Comparison of ENCODE assay signal across 8 mouse cellular contexts in genomic region chr3:84594894-84595676, GRCm38 (mm10). TPM values are rescaled to one million over a fixed set of nuclear protein-coding genes. Genes with fewer than 3 reads are reported as not detected.
DNase-seq lines count a peak whose midpoint lies in the region; ATAC-seq and TF ChIP-seq lines count a peak whose summit lies in the region.
"Had no signal": no experiment of that assay in that cellular context is flagged by ENCODE, and none has a peak within 500 bp of the region (broad histone marks: within the 10 kb centered on the region; RNA-seq: fewer than 3 reads in every experiment).

No protein-coding gene starts in this region.

- peak overlapping the region; percentile 32 for H3K9ac ChIP-seq in lung, embryonic 16.5 days (ENCODE audit: low read length)
- H3K9ac ChIP-seq in embryonic facial prominence, embryonic 14.5 days (ENCODE audit: low read depth, low read length): peak overlapping the region; percentile 1; the same call in 1 of the 2 replicates
- peak overlapping the region; percentile 20; the same call in 1 of the 2 replicates for H3K9ac ChIP-seq in kidney, postnatal 0 days (ENCODE audit: low read depth, low read length)
- H3K9ac ChIP-seq in midbrain, embryonic 13.5 days (replicated peaks): no peak overlapping the region

- peaks cover 9% of the 10 kb centered on the region; the same call in 1 of the 2 replicates for H3K4me1 ChIP-seq in lung, embryonic 16.5 days (replicated peaks; ENCODE audit: control insufficient read depth, insufficient read depth, low read length)
- peaks cover 11% of the 10 kb centered on the region; the same call in 1 of the 2 replicates for H3K4me1 ChIP-seq in embryonic facial prominence, embryonic 14.5 days (ENCODE audit: control insufficient read depth, insufficient read depth, low read length)
- H3K4me1 ChIP-seq in kidney, postnatal 0 days (replicated peaks; ENCODE audit: insufficient read depth, low read length): no peaks in the 10 kb centered on the region
- peaks cover 15% of the 10 kb centered on the region for H3K4me1 ChIP-seq in midbrain, embryonic 13.5 days (replicated peaks)

- ATAC-seq in lung, embryonic 16.5 days (ENCODE audit: low read depth): no peak
- peak; percentile 50; the same call in 1 of the 2 replicates for ATAC-seq in embryonic facial prominence, embryonic 14.5 days (ENCODE audit: low read depth)
- no peak for ATAC-seq in kidney, postnatal 0 days (replicated peaks; ENCODE audit: low FRiP score, low read depth)
- ATAC-seq in midbrain, embryonic 13.5 days: no peak

- DNase-seq in lung, postnatal 36 days: no peak
- peak; percentile 85 for DNase-seq in embryonic facial prominence, embryonic 14.5 days (ENCODE audit: low spot score)
- DNase-seq in kidney, postnatal 0 days (ENCODE audit: low spot score): peak; percentile 46
- peak; percentile 34 for DNase-seq in thymus, postnatal 14 days
- DNase-seq in c-Kit-positive CD71-positive TER-119-positive erythroid progenitor cells, embryonic 14.5 days (ENCODE audit: low spot score): no peak

- peak overlapping the region; percentile 51 for H3K4me3 ChIP-seq in lung, embryonic 16.5 days (ENCODE audit: low read length)
- H3K4me3 ChIP-seq in embryonic facial prominence, embryonic 14.5 days (ENCODE audit: low read depth, low read length): peak overlapping the region; percentile 28
- H3K4me3 ChIP-seq in kidney, postnatal 0 days (replicated peaks; ENCODE audit: low read depth, low read length): peak overlapping the region; percentile 34
- peak overlapping the region; percentile 15 for H3K4me3 ChIP-seq in midbrain, embryonic 13.5 days (replicated peaks)

- no peak for TF ChIP-seq CTCF in kidney, postnatal 0 days (IDR thresholded peaks at IDR 0.05; ENCODE audit: low read depth)

- 4% methylated on average over 23 of the region's 23 CpGs for WGBS in lung, embryonic 16.5 days
- 15% methylated on average over 23 of the region's 23 CpGs for WGBS in embryonic facial prominence, embryonic 14.5 days
- WGBS in kidney, postnatal 0 days: 6% methylated on average over 23 of the region's 23 CpGs
- WGBS in midbrain, embryonic 13.5 days: 9% methylated on average over 23 of the region's 23 CpGs

- H3K36me3 ChIP-seq in lung, embryonic 16.5 days (ENCODE audit: control insufficient read depth, insufficient read depth, low read length): no peaks in the 10 kb centered on the region
- H3K36me3 ChIP-seq in embryonic facial prominence, embryonic 14.5 days (ENCODE audit: control insufficient read depth, insufficient read depth, low read length): no peaks in the 10 kb centered on the region
- no peaks in the 10 kb centered on the region for H3K36me3 ChIP-seq in kidney, postnatal 0 days (ENCODE audit: insufficient read depth, low read length)
- no peaks in the 10 kb centered on the region for H3K36me3 ChIP-seq in midbrain, embryonic 13.5 days

- H3K4me2 ChIP-seq in lung, embryonic 16.5 days (ENCODE audit: low read depth, low read length): peak overlapping the region; percentile 64
- peak overlapping the region; percentile 51 for H3K4me2 ChIP-seq in embryonic facial prominence, embryonic 14.5 days (ENCODE audit: low read depth, low read length)
- peak overlapping the region; percentile 58 for H3K4me2 ChIP-seq in kidney, postnatal 0 days (ENCODE audit: low read length)
- peak overlapping the region; percentile 41 for H3K4me2 ChIP-seq in midbrain, embryonic 13.5 days (replicated peaks)

- no peaks in the 10 kb centered on the region for H3K9me3 ChIP-seq in lung, embryonic 16.5 days (ENCODE audit: control insufficient read depth, low read length)
- no peaks in the 10 kb centered on the region for H3K9me3 ChIP-seq in embryonic facial prominence, embryonic 14.5 days (ENCODE audit: control insufficient read depth, low read length)
- H3K9me3 ChIP-seq in kidney, postnatal 0 days (replicated peaks; ENCODE audit: low read length): no peaks in the 10 kb centered on the region
- H3K9me3 ChIP-seq in midbrain, embryonic 13.5 days: no peaks in the 10 kb centered on the region

- H3K27me3 ChIP-seq in lung, embryonic 16.5 days (ENCODE audit: control insufficient read depth, insufficient read depth, low read depth, low read length): no peaks in the 10 kb centered on the region
- H3K27me3 ChIP-seq in embryonic facial prominence, embryonic 14.5 days (replicated peaks; ENCODE audit: control insufficient read depth, insufficient read depth, low read length): no peaks in the 10 kb centered on the region
- H3K27me3 ChIP-seq in kidney, postnatal 0 days (ENCODE audit: insufficient read depth, low read length): no peaks in the 10 kb centered on the region
- peaks cover 40% of the 10 kb centered on the region for H3K27me3 ChIP-seq in midbrain, embryonic 13.5 days

- H3K27ac ChIP-seq in lung, embryonic 16.5 days (ENCODE audit: low read length): peak overlapping the region; percentile 4; the same call in 1 of the 2 replicates
- no peak overlapping the region for H3K27ac ChIP-seq in embryonic facial prominence, embryonic 14.5 days (replicated peaks; ENCODE audit: low read depth, low read length)
- H3K27ac ChIP-seq in kidney, postnatal 0 days: no peak overlapping the region
- H3K27ac ChIP-seq in midbrain, embryonic 13.5 days: no peak overlapping the region

RNA-seq across cellular contexts. Expression of gene Tigd4, which starts 1.7 kb away (rescaled TPM):
- 0.23 and 0.28 TPM in 2 replicates for polyA plus RNA-seq in lung, embryonic 16.5 days (2015; fragmentation: Nextera tagmentation; extraction: Ambion mirVana)
- polyA plus RNA-seq in embryonic facial prominence, embryonic 14.5 days (2014; fragmentation: Nextera tagmentation; extraction: Ambion mirVana): 2.0 and 2.7 TPM in 2 replicates
- 0.04 and 0.05 TPM in 2 replicates for polyA plus RNA-seq in kidney, postnatal 0 days (2015; fragmentation: Nextera tagmentation; extraction: Ambion mirVana)
- polyA plus RNA-seq in midbrain, embryonic 13.5 days (2015; fragmentation: Nextera tagmentation; extraction: Ambion mirVana): not detected in 2 replicates
- polyA plus RNA-seq: gonadal fat pad, adult 2 months had no signal

RNA-seq across cellular contexts. Expression of gene Arfip1, which starts 12.7 kb away (rescaled TPM):
- 65.4 and 65.6 TPM in 2 replicates for polyA plus RNA-seq in lung, embryonic 16.5 days (2015; fragmentation: Nextera tagmentation; extraction: Ambion mirVana)
- 55.3 and 56.5 TPM in 2 replicates for polyA plus RNA-seq in embryonic facial prominence, embryonic 14.5 days (2014; fragmentation: Nextera tagmentation; extraction: Ambion mirVana)
- polyA plus RNA-seq in kidney, postnatal 0 days (2015; fragmentation: Nextera tagmentation; extraction: Ambion mirVana): 62.7 and 65.2 TPM in 2 replicates
- 23.4 and 25.0 TPM in 2 replicates for polyA plus RNA-seq in midbrain, embryonic 13.5 days (2015; fragmentation: Nextera tagmentation; extraction: Ambion mirVana)

Comparison
In these comparisons a context has a peak if more than half of its experiments do, and no peak if none do; other contexts are left out.
1. DNase-seq: peak in embryonic facial prominence, embryonic 14.5 days (single experiment), kidney, postnatal 0 days (single experiment) and thymus, postnatal 14 days (single experiment); none in lung, postnatal 36 days (single experiment) and c-Kit-positive CD71-positive TER-119-positive erythroid progenitor cells, embryonic 14.5 days (single experiment).
2. Peak in every context shown above with its lines, with median percentiles within 50 percentile points of each other: H3K4me2 ChIP-seq and H3K4me3 ChIP-seq.